Mouse (Mus musculus) midbrain, embryonic 10.5 days (tissue): ENCODE results near the gene A830031A19Rik. TPM values are rescaled to one million over a fixed set of nuclear protein-coding genes. Genes with fewer than 3 reads are reported as not detected.

ENCODE experiments used
- DNase-seq: peaks from one replicate; pipeline ENCODE4 v3.0.0-alpha.2; 2017; ENCODE audit warnings: low spot score
- H3K27ac ChIP-seq: fragments of 300-500 bp; sonication (generic); replicated peaks from 2 replicates; pipeline ENCODE4 v1.5.1; 2016; ENCODE audit warnings: mild to moderate bottlenecking
- H3K27me3 ChIP-seq: fragments of 300-500 bp; sonication (generic); 2 replicates; pipeline ENCODE4 v1.6.1; 2016; ENCODE audit warnings: low read depth, mild to moderate bottlenecking; ENCODE audit not compliant: poor library complexity, severe bottlenecking
- H3K36me3 ChIP-seq: fragments of 300-500 bp; sonication (generic); 2 replicates; pipeline ENCODE4 v1.6.1; 2016; ENCODE audit warnings: mild to moderate bottlenecking, moderate library complexity
- H3K4me1 ChIP-seq: fragments of 300-500 bp; sonication (generic); 2 replicates; pipeline ENCODE4 v1.6.1; 2016
- H3K4me3 ChIP-seq: fragments of 300-500 bp; sonication (generic); 2 replicates; pipeline ENCODE4 v1.5.1; 2016; ENCODE audit warnings: mild to moderate bottlenecking, moderate library complexity
- H3K9me3 ChIP-seq: fragments of 300-500 bp; sonication (generic); replicated peaks from 2 replicates; pipeline ENCODE4 v1.6.1; 2016; ENCODE audit warnings: mild to moderate bottlenecking
- WGBS: fragments of 180-500 bp; shearing (Covaris S2); methylation state at CpG from one replicate; pipeline ENCODE4 v1.1.7; 2016; 5-methylcytosine and 5-hydroxymethylcytosine counted together
- polyA plus RNA-seq: library from polyadenylated mRNA; unstranded; fragments of >200 nt; fragmentation: Nextera tagmentation; extraction: Ambion mirVana; gene quantifications from 2 replicates; pipeline ENCODE4 v1.2.1, GENCODE M21; 2016

The A830031A19Rik gene
- polyA plus RNA-seq, 1 experiment from 2014 or later, result not detected

DNA sequence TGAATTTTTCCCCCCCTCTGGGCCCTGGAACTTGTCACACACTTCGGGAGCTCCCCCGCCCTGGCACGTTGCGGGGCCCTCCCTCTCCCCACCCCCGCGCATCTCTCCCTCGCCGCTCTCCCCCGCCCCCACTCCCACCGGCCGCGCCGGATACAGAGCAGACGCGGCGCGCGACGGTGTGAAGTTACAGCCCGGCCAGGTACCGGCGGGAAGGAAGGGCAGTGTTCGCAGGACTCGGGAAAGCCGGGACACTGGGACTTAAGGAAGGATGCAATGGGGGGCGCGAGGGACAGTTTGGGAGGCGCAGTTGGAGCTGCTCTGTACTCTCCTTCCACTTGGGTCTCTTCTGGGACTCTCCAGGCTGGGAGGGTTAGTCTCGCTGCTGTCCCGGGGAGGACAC lies 5.7 kb upstream of the A830031A19Rik start:
- DNase-seq, result peak; percentile 74
- Histone ChIP-seq H3K9me3 (no peaks in the 10 kb centered on the region), H3K4me1 (peaks cover 60% of the 10 kb centered on the region), H3K36me3 (peaks cover 6% of the 10 kb centered on the region), H3K4me3 (peak overlapping the region; percentile 76), H3K27me3 (peaks cover 38% of the 10 kb centered on the region), H3K27ac (peak overlapping the region; percentile 94)
- under 1% methylated on average over 30 of the region's 30 CpGs for WGBS

DNA sequence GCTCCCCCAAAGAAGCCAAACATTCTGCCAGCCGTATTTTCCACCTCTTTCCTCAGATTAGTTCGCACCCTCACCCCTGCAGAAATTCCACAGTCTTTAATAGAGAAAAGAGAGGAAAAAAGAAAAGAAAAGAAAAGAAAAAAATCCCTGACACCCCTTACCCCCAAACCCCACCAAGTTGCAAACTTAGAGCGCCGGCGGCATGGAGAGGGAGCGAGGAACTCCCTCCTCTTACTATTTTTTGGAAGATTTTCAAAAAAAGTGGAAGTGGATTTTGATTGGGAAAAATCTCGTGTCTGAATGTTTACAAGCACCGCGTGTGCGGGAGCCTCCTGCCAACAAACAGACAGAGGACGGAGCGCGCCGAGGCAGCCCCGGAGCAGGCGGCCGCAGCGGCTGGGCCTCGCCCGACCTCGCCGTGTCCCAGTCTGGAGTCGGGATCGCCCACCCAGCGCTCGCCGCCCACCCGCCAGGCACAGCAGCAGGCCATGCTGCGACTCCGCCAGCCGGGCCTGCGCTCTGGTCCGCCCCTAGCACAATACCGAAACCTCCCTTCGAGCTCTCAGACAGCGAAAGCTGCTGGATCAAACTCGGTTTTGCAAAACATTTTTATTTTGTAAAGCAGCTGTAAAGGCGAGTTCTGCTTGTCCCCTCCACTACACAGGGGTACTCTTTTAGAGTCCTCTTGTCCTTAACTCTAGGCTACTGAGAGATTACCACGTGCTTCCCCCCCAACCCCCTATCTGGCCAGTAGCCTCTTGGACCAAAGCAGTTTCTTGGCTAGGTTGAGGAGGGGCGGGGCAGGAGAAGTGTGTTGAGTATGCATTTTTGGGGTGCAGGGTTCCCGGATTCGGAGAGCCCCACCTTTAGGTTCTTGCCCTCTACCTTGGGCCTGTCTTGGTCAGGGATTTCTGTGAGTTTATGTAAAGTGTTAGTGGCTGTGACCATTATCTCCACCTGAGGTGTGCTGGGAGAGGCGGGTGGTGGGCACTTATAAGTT lies 4.8 kb upstream of the A830031A19Rik start:
- Histone ChIP-seq H3K27me3 (peaks cover 42% of the 10 kb centered on the region), H3K36me3 (no peaks in the 10 kb centered on the region), H3K9me3 (no peaks in the 10 kb centered on the region), H3K4me3 (peak overlapping the region; percentile 76), H3K4me1 (peaks cover 68% of the 10 kb centered on the region), H3K27ac (peak overlapping the region; percentile 94)
- under 1% methylated on average over 43 of the region's 43 CpGs for WGBS
- DNase-seq, result peak; percentile 75

DNA sequence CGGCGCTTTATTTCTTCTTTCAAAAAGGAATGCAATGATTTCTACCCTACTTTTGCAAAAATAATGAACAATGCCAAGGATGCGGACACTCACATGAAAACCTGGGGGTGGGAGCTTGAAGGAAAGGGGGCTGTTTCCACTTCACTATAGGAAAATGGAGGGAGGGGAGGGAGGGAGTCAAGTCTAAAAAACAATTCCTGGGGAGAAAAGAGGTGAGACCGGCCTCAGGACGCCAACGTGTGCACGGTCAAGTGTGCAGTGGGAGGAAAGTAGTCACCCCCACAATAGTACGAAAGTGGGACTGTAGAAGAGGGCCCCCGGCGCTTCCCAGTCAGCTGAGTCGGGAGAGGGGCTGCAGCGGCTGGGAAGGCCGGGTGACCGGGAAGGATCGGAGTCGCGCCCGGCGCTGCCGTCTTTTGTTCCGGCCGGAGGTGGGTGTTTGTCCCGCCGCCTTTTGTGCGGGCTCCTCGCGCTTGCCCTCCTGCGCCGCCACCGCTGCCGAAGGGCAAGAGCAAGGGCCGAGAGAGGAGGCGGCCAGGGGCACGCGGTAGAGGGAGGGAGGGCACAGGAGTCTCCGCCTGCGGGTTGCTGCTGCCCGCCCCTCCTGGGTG lies 4.0 kb upstream of the A830031A19Rik start:
- no peaks in the 10 kb centered on the region for H3K36me3 ChIP-seq
- H3K27ac ChIP-seq, result peak overlapping the region; percentile 94
- peaks cover 77% of the 10 kb centered on the region for H3K4me1 ChIP-seq
- DNase-seq, result peak; percentile 81
- under 1% methylated on average over 38 of the region's 38 CpGs for WGBS
- H3K9me3 ChIP-seq, result no peaks in the 10 kb centered on the region
- H3K4me3 ChIP-seq, result peak overlapping the region; percentile 76
- peaks cover 50% of the 10 kb centered on the region for H3K27me3 ChIP-seq

DNA sequence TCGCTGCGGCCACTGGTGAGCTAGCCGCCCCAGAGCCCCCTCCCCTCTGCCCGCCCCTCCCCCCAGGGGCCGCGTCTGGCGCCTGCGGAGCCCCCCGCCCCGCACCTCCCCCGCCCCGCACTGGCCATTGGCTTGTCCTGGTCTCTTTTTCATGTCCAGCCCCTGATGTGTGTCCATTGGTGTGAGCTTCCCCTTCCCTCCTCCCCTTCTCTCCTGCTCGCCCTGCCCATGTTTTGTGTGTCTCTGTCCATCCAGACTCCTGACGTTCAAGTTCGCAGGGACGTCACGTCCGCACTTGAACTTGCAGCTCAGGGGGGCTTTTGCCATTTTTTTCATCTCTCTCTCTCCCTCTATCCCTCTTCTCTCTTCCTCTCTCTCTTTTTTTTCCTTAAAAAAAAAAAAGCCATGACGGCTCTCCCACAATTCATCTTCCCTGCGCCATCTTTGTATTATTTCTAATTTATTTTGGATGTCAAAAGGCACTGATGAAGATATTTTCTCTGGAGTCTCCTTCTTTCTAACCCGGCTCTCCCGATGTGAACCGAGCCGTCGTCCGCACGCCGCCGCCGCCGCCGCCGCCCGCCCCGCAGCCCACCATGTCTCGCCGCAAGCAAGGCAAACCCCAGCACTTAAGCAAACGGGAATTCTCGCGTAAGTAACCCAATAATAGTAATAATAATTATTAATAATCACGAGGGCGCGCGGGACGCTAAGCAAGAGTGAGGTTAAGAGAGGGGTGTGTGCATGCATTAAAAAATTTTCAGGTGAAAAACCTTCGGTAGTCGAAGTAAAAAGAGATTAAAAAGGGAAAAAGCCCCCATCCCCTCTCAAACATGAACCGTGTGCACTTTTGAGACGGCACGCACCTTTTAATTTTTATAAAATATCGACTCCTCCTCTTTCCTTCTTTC lies 3.2 kb upstream of the A830031A19Rik start, which contains the start of gene Bcl11a:
Bcl11a (plus strand) TSS at position 262 of the 911 bp plus-strand sequence.
- whole genome bisulfite sequencing, result under 1% methylated on average over 40 of the region's 51 CpGs
- Histone ChIP-seq H3K27ac (peak within 1 kb of the TSS; percentile 94), H3K27me3 (peaks cover 50% of the 10 kb centered on the region), H3K36me3 (no peaks in the 10 kb centered on the region), H3K4me1 (peaks cover 79% of the 10 kb centered on the region), H3K4me3 (peak within 1 kb of the TSS; percentile 76), H3K9me3 (no peaks in the 10 kb centered on the region)
- peak; percentile 88 for DNase-seq

DNA sequence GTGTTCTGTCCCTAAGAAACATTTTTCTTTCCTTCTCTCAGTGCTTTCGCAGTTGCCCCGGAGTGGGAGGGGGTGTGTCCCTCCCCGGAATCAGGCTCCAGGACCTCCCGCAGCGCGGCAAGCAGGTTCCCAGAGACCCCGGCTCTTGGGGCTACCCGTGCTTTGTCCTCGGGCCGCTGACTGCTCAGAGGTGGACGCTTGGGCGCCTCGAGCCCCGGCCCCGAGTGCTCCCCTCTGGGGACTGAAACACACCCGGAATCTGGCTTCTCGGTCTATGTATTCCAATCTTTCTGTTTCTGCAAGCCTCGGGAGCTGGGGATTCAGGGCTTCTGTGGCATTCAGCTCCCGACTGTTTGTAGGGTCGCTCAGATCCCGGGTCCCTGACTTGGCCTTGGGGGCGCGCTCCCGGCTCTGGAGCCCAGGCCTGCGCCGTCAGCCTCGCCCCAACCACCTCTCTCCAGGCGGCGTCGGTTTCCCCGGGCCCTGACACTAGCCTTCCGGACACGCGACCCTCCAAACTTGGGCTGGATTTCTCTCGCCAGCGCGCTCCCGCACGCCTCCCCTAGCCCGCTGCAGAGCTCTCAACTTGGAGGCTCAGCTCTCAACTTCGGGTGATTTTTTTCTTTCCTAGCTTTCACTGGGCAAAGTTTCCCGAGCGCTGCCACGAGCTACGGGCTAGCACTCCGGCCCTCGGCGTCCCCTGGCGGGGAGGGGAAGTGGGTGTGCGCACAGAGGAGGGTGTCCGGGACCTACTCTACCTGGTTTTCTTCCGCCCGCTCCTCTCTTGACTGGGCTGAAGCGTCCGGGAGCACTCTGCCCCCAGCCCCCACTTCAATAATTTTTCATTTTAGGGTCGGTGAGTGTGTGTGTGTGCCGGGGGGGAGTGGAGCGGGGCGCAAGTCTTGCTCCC lies 2.2 kb upstream of the A830031A19Rik start:
- DNase-seq, result peak; percentile 81
- H3K27ac ChIP-seq, result peak overlapping the region; percentile 94
- peaks cover 50% of the 10 kb centered on the region for H3K27me3 ChIP-seq
- WGBS, result under 1% methylated on average over 56 of the region's 59 CpGs
- H3K4me1 ChIP-seq, result peaks cover 69% of the 10 kb centered on the region
- H3K36me3 ChIP-seq, result no peaks in the 10 kb centered on the region
- H3K4me3 ChIP-seq, result peak overlapping the region; percentile 76
- no peaks in the 10 kb centered on the region for H3K9me3 ChIP-seq

DNA sequence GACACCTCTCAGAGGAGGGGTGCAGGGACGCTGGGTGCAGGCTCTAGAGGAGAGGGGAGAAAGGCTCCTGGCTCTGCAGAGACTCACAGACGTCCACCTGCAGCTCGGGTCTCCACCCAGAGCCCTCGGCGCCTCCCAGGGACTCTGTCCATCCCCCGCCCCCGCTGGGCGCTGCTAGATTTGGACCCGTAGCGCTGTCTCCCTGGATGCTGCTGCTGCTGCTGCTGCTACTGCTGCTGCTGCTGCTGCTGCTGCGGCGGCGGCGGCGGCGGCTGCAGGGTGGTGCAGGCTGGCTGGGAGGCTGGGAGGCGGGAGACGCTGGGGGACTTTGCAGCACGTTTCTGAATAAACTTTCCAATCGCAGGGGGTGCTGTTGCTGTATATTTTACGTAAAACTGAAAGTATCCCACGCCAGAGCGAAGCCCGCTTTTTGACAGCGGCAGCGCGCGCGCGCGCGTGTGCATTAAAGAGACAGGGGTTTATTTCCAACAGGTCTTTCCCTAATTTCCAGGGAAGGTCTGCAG lies 1.3 kb upstream of the A830031A19Rik start:
- Histone ChIP-seq H3K27ac (peak overlapping the region; percentile 94), H3K4me3 (peak overlapping the region; percentile 76), H3K9me3 (no peaks in the 10 kb centered on the region), H3K4me1 (peaks cover 60% of the 10 kb centered on the region), H3K27me3 (peaks cover 55% of the 10 kb centered on the region), H3K36me3 (no peaks in the 10 kb centered on the region)
- peak; percentile 82 for DNase-seq
- under 1% methylated on average over 32 of the region's 32 CpGs for WGBS

DNA sequence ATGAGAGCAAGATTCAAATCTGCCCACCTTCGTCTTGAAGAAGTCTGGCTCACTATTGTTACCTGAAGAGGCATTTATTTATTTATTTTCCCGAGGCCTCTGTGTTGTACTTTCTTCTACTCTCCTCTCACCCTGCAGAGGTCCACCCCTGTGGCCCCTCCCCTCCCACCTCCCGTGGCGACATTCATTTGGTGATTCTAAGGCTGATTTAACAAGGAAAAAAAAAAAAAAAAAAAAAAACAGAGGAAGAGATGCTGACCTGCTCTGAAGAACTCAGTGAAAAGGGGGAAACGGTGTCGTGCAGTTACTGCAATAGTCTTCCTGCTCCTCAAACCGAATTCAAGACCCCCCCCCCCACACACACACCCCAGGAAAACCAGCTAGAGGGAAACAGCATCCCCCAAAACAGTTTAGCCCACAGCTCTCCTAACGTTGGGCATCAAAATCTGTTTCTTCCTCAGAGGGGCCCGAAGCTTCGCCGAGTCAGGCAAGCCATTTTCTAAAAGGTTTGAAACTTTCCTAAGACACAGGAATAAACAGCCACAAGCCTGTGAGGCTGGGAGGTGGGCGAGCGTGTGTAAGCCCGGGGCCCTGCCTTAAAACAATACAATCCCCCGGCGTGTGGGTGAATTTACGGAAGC lies 752 bp upstream of the A830031A19Rik start:
- WGBS, result under 1% methylated on average over 17 of the region's 17 CpGs
- Histone ChIP-seq H3K9me3 (no peaks in the 10 kb centered on the region), H3K36me3 (no peaks in the 10 kb centered on the region), H3K27ac (peak overlapping the region; percentile 94), H3K4me3 (peak overlapping the region; percentile 76), H3K4me1 (peaks cover 55% of the 10 kb centered on the region), H3K27me3 (peaks cover 55% of the 10 kb centered on the region)
- DNase-seq, result no peak

DNA sequence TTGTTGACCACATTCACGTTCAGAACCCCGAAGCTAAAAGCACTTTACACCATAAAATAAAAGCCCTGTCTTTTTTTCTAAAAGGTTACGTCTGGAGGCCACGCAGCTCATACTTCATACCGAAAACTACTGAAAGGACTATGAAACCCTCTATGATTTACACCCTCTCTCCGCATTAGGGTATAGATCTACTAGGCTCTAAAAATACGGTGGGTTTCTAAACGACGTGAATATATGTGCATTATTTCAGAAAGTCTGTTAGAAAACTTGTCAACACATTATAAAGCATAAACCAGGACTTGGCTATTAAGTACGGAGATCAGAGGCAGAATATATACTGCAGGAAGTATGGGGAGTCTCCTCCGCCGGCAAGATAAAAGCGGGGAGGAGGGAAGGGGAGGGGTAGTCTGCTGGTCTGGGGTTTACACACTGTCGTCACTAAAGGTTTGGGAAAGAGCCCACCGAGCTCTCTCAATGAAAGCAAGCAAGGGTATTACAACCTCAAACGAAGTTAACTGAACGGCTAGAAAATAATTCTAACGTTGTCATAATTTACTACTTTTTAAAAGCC lies 748 bp downstream of the A830031A19Rik start:
- under 1% methylated on average over 18 of the region's 18 CpGs for WGBS
- H3K9me3 ChIP-seq, result no peaks in the 10 kb centered on the region
- H3K27ac ChIP-seq, result no peak overlapping the region
- peak; percentile 47 for DNase-seq
- H3K4me3 ChIP-seq, result peak overlapping the region; percentile 76
- peaks cover 52% of the 10 kb centered on the region for H3K27me3 ChIP-seq
- peaks cover 41% of the 10 kb centered on the region for H3K4me1 ChIP-seq
- no peaks in the 10 kb centered on the region for H3K36me3 ChIP-seq

DNA sequence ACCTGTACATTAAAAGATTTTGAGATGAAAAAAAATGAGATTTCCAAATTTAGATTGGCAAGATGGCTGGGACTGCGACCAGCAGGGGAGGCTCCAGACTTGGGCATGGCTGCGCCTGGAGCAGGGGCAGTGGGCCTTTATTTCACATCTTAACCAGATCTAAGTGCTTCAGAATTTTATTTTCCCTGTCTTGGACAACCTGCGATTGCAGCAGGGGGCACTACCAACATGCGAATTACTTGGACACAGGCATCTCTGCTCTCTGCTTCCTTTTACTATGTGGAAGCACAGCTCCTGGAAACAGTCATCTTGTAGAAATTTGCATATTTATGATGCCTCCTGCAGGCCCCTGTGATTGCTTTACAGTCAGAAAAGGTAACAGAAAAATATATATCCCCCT lies 9.5 kb downstream of the A830031A19Rik start:
- peaks cover 30% of the 10 kb centered on the region for H3K4me1 ChIP-seq
- no peak overlapping the region for H3K27ac ChIP-seq
- 65% methylated on average over 4 of the region's 4 CpGs for WGBS
- H3K4me3 ChIP-seq, result no peak overlapping the region
- H3K27me3 ChIP-seq, result peaks cover 61% of the 10 kb centered on the region
- no peaks in the 10 kb centered on the region for H3K9me3 ChIP-seq
- no peaks in the 10 kb centered on the region for H3K36me3 ChIP-seq
- no peak for DNase-seq

DNA sequence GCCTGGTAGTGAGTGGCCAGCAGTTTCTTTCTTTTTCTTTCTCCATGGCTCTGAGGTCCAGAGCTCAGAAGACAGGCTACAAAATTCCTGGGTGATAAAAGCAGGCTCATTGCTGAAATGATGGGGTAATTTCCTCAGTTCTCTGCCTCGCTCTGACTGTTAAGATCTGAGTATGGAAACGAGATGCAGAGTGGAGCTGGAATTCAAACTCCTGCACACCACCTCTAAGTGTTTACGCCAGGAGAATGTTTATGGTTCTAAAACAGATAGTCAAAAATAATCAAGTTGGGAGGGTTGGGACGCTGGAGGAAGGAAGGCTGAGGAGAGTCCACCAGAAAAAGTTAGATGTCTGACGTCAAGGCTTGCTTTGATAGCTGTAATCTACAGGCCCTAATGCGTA lies 10.6 kb downstream of the A830031A19Rik start:
- peaks cover 36% of the 10 kb centered on the region for H3K4me1 ChIP-seq
- H3K9me3 ChIP-seq, result no peaks in the 10 kb centered on the region
- peaks cover 66% of the 10 kb centered on the region for H3K27me3 ChIP-seq
- no peak for DNase-seq
- H3K36me3 ChIP-seq, result no peaks in the 10 kb centered on the region
- no peak overlapping the region for H3K4me3 ChIP-seq
- WGBS, result 87% methylated on average over 6 of the region's 6 CpGs
- H3K27ac ChIP-seq, result no peak overlapping the region
